Mouse (Mus musculus) midbrain, embryonic 11.5 days (tissue): Measurements from ENCODE around the gene Rnf151. TPM values are rescaled to one million over a fixed set of nuclear protein-coding genes. Genes with fewer than 3 reads are reported as not detected.
"Not testable (repeated sequence)": the region's sequence is repeated elsewhere in the genome, so short reads cannot be mapped to it uniquely, and the experiment has no call there.

Source experiments
- ATAC-seq: fragments of 200-750 bp; cut with Nextera tagmentation; 2 replicates; pipeline ENCODE4 v1.8.0; 2017; ENCODE audit warnings: moderate TSS enrichment, moderate library complexity; ENCODE audit not compliant: low FRiP score
- DNase-seq: peaks from one replicate; pipeline ENCODE4 v3.0.0; 2015; ENCODE audit warnings: low spot score; ENCODE audit errors: missing footprints
- H3K27ac ChIP-seq: fragments of 300-500 bp; sonication (generic); 2 replicates; pipeline ENCODE4 v1.5.1; 2014; ENCODE audit warnings: low read depth, low read length
- H3K27me3 ChIP-seq: fragments of 300-500 bp; sonication (generic); 2 replicates; pipeline ENCODE4 v1.6.1; 2014; ENCODE audit warnings: mild to moderate bottlenecking, low read length, moderate library complexity, mixed read lengths; ENCODE audit not compliant: control insufficient read depth, insufficient read depth
- H3K36me3 ChIP-seq: fragments of 300-500 bp; sonication (generic); 2 replicates; pipeline ENCODE4 v1.6.1; 2014; ENCODE audit warnings: mild to moderate bottlenecking, low read length, moderate library complexity, mixed read lengths; ENCODE audit not compliant: control insufficient read depth, insufficient read depth
- H3K4me1 ChIP-seq: fragments of 300-500 bp; sonication (generic); 2 replicates; pipeline ENCODE4 v1.6.1; 2014; ENCODE audit warnings: low read length; ENCODE audit not compliant: control insufficient read depth, insufficient read depth
- H3K4me2 ChIP-seq: fragments of 300-500 bp; sonication (generic); 2 replicates; pipeline ENCODE4 v1.6.1; 2014; ENCODE audit warnings: mild to moderate bottlenecking, moderate library complexity
- H3K4me3 ChIP-seq: fragments of 300-500 bp; sonication (generic); 2 replicates; pipeline ENCODE4 v1.5.1; 2014; ENCODE audit warnings: low read depth, low read length
- H3K9ac ChIP-seq: fragments of 300-500 bp; sonication (generic); 2 replicates; pipeline ENCODE4 v1.6.1; 2014; ENCODE audit warnings: low read length
- H3K9me3 ChIP-seq: fragments of 300-500 bp; sonication (generic); 2 replicates; pipeline ENCODE4 v1.6.1; 2016; ENCODE audit warnings: low read length; ENCODE audit not compliant: control insufficient read depth
- whole genome bisulfite sequencing: fragments of 180-500 bp; shearing (Covaris S2); extraction: QIAGEN DNeasy Blood & Tissue Kit; methylation state at CpG from one replicate; pipeline ENCODE4 v1.1.7; 2014; 5-methylcytosine and 5-hydroxymethylcytosine counted together
- polyA plus RNA-seq: library from polyadenylated mRNA; unstranded; fragments of >200 nt; fragmentation: Nextera tagmentation; extraction: Ambion mirVana; gene quantifications from 2 replicates; pipeline ENCODE4 v1.2.1, GENCODE M21; 2014

The Rnf151 gene
- polyA plus RNA-seq, 1 experiment from 2014 or later, result 0.22 TPM

- DNase-seq, result no peak
- no peaks in the 10 kb centered on the region for H3K9me3 ChIP-seq
- ATAC-seq, result no peak
- no peak overlapping the region for H3K4me2 ChIP-seq
- H3K4me1 ChIP-seq, result no peaks in the 10 kb centered on the region
- no peak overlapping the region for H3K9ac ChIP-seq
- H3K27me3 ChIP-seq, result no peaks in the 10 kb centered on the region
- no peak overlapping the region for H3K27ac ChIP-seq
- no peak overlapping the region for H3K4me3 ChIP-seq
- peaks cover 32% of the 10 kb centered on the region for H3K36me3 ChIP-seq
- 94% methylated on average over 24 of the region's 24 CpGs for WGBS
Measured at GRCm38 (mm10) chr17:24677500-24678080, 40.3 kb downstream of the Rnf151 start.

GRCm38 (mm10) chr17:24676877-24677276, 41.0 kb downstream of the Rnf151 start:
- 88% methylated on average over 5 of the region's 5 CpGs for WGBS
- no peak overlapping the region for H3K9ac ChIP-seq
- no peak overlapping the region for H3K27ac ChIP-seq
- H3K4me2 ChIP-seq, result no peak overlapping the region
- H3K27me3 ChIP-seq, result no peaks in the 10 kb centered on the region
- no peaks in the 10 kb centered on the region for H3K9me3 ChIP-seq
- peaks cover 3% of the 10 kb centered on the region for H3K4me1 ChIP-seq
- ATAC-seq, result no peak
- DNase-seq, result no peak
- no peak overlapping the region for H3K4me3 ChIP-seq
- H3K36me3 ChIP-seq, result peaks cover 32% of the 10 kb centered on the region

GRCm38 (mm10) chr17:24676187-24676586, 41.7 kb downstream of the Rnf151 start:
- Histone ChIP-seq H3K36me3 (peaks cover 27% of the 10 kb centered on the region), H3K27ac (no peak overlapping the region), H3K9me3 (no peaks in the 10 kb centered on the region), H3K27me3 (no peaks in the 10 kb centered on the region), H3K9ac (no peak overlapping the region), H3K4me1 (peaks cover 10% of the 10 kb centered on the region), H3K4me2 (no peak overlapping the region), H3K4me3 (no peak overlapping the region)
- ATAC-seq, result no peak
- DNase-seq, result peak; percentile 95
- WGBS, result 59% methylated on average over 2 of the region's 2 CpGs

- 89% methylated on average over 7 of the region's 7 CpGs for WGBS
- DNase-seq (no peak), ATAC-seq (no peak)
- H3K27me3 ChIP-seq, result no peaks in the 10 kb centered on the region
- H3K9ac ChIP-seq, result no peak overlapping the region
- H3K4me3 ChIP-seq, result no peak overlapping the region
- H3K9me3 ChIP-seq, result no peaks in the 10 kb centered on the region
- H3K4me1 ChIP-seq, result peaks cover 20% of the 10 kb centered on the region
- H3K4me2 ChIP-seq, result no peak overlapping the region
- H3K27ac ChIP-seq, result no peak overlapping the region
- H3K36me3 ChIP-seq, result peaks cover 18% of the 10 kb centered on the region
Measured at GRCm38 (mm10) chr17:24674277-24674676, 43.6 kb downstream of the Rnf151 start.

GRCm38 (mm10) chr17:24672141-24672540, 45.7 kb downstream of the Rnf151 start:
- H3K4me3 ChIP-seq, result no peak overlapping the region

GRCm38 (mm10) chr17:24671346-24671745, 46.5 kb downstream of the Rnf151 start:
- peak overlapping the region; percentile 3; the same call in 1 of the 2 replicates for H3K4me3 ChIP-seq
- H3K9me3 ChIP-seq, result no peaks in the 10 kb centered on the region
- H3K27ac ChIP-seq, result no peak overlapping the region
- no peak overlapping the region for H3K4me2 ChIP-seq
- H3K27me3 ChIP-seq, result no peaks in the 10 kb centered on the region
- H3K9ac ChIP-seq, result no peak overlapping the region; the same call in 1 of the 2 replicates
- 80% methylated on average over 5 of the region's 5 CpGs for WGBS
- no peaks in the 10 kb centered on the region for H3K36me3 ChIP-seq
- no peak for ATAC-seq
- DNase-seq, result no peak
- peaks cover 24% of the 10 kb centered on the region for H3K4me1 ChIP-seq

More at GRCm38 (mm10) chr17:24672141-24672540, 45.7 kb downstream of the Rnf151 start:
- Histone ChIP-seq H3K36me3 (peaks cover 4% of the 10 kb centered on the region; the same call in 1 of the 2 replicates), H3K9ac (peak overlapping the region; percentile 24; the same call in 1 of the 2 replicates), H3K4me1 (peaks cover 24% of the 10 kb centered on the region), H3K4me2 (no peak overlapping the region), H3K9me3 (no peaks in the 10 kb centered on the region), H3K27ac (no peak overlapping the region), H3K27me3 (no peaks in the 10 kb centered on the region)
- 47% methylated on average over 5 of the region's 5 CpGs for WGBS
- no peak for DNase-seq
- ATAC-seq, result no peak

GRCm38 (mm10) chr17:24670246-24670844, 47.5 kb downstream of the Rnf151 start:
- DNase-seq (peak; percentile 91), ATAC-seq (no peak)
- Histone ChIP-seq H3K4me2 (peak overlapping the region; percentile 88), H3K9me3 (no peaks in the 10 kb centered on the region), H3K27me3 (no peaks in the 10 kb centered on the region), H3K4me3 (peak overlapping the region; percentile 98), H3K36me3 (no peaks in the 10 kb centered on the region), H3K27ac (peak overlapping the region; percentile 61; the same call in 1 of the 2 replicates), H3K4me1 (peaks cover 24% of the 10 kb centered on the region), H3K9ac (peak overlapping the region; percentile 98)
- WGBS, result 14% methylated on average over 8 of the region's 8 CpGs

- H3K9me3 ChIP-seq, result no peaks in the 10 kb centered on the region
- H3K4me1 ChIP-seq, result peaks cover 24% of the 10 kb centered on the region
- under 1% methylated on average over 71 of the region's 80 CpGs for WGBS
- ATAC-seq, result peak; percentile 99
- no peaks in the 10 kb centered on the region for H3K36me3 ChIP-seq
- peak within 1 kb of the TSS; percentile 98 for H3K4me3 ChIP-seq
- H3K27ac ChIP-seq, result peak within 1 kb of the TSS; percentile 61
- DNase-seq, result peak; percentile 99
- peak within 1 kb of the TSS; percentile 98 for H3K9ac ChIP-seq
- peak within 1 kb of the TSS; percentile 88 for H3K4me2 ChIP-seq
- H3K27me3 ChIP-seq, result no peaks in the 10 kb centered on the region
Measured at GRCm38 (mm10) chr17:24669545-24670245, 48.2 kb downstream of the Rnf151 start, which contains the start of gene Zfp598. Gene Zfp598, plus strand, starts transcription at chr17:24669687.

- peak; percentile 56 for ATAC-seq
- H3K36me3 ChIP-seq, H3K9me3 ChIP-seq, H3K27me3 ChIP-seq, DNase-seq, H3K27ac ChIP-seq: not testable (repeated sequence)
- Histone ChIP-seq H3K4me2 (peak overlapping the region; percentile 88), H3K4me3 (peak overlapping the region; percentile 98), H3K4me1 (peaks cover 24% of the 10 kb centered on the region), H3K9ac (peak overlapping the region; percentile 98)
- WGBS, result 11% methylated on average over 15 of the region's 15 CpGs
Measured at GRCm38 (mm10) chr17:24669214-24669544, 48.7 kb downstream of the Rnf151 start.
